Mouse (Mus musculus) liver, adult 2 months (tissue): ENCODE measurements around the gene Zdhhc24. TPM values are rescaled to one million over a fixed set of nuclear protein-coding genes. Genes with fewer than 3 reads are reported as not detected.
"Not testable (repeated sequence)": the region's sequence is repeated elsewhere in the genome, so short reads cannot be mapped to it uniquely, and the experiment has no call there.

Experiments used
- DNase-seq: peaks from one replicate; pipeline ENCODE4 v3.0.0-alpha.2; 2011; ENCODE audit warnings: low read depth, low spot score; ENCODE audit errors: extremely low read depth
- H3K27ac ChIP-seq: fragments of 200-500 bp; replicated peaks from 2 replicates; pipeline ENCODE4 v1.5.1; 2012; ENCODE audit warnings: low read depth, mild to moderate bottlenecking, control low read depth, inconsistent platforms, low read length; ENCODE audit not compliant: insufficient read depth
- H3K27me3 ChIP-seq: fragments of 200-500 bp; 2 replicates; pipeline ENCODE4 v1.6.1; 2012; ENCODE audit warnings: mild to moderate bottlenecking, moderate library complexity, low read length, inconsistent platforms; ENCODE audit not compliant: control insufficient read depth, insufficient read depth
- H3K36me3 ChIP-seq: fragments of 200-500 bp; 2 replicates; pipeline ENCODE4 v1.6.1; 2012; ENCODE audit warnings: low read length, inconsistent platforms; ENCODE audit not compliant: control insufficient read depth, insufficient read depth
- H3K4me1 ChIP-seq: fragments of 200-500 bp; 2 replicates; pipeline ENCODE4 v1.6.1; 2011; ENCODE audit warnings: low read length; ENCODE audit not compliant: control insufficient read depth, insufficient read depth
- H3K4me3 ChIP-seq: fragments of 200-500 bp; 2 replicates; pipeline ENCODE4 v1.5.1; 2011; ENCODE audit warnings: low read depth, mild to moderate bottlenecking, control low read depth, low read length, moderate library complexity; ENCODE audit not compliant: insufficient read depth
- H3K79me2 ChIP-seq: fragments of 200-500 bp; 2 replicates; pipeline ENCODE4 v1.6.1; 2012; ENCODE audit warnings: inconsistent platforms, mild to moderate bottlenecking, low read length, moderate library complexity; ENCODE audit not compliant: control insufficient read depth, insufficient read depth
- H3K9ac ChIP-seq: fragments of 200-500 bp; 2 replicates; pipeline ENCODE4 v1.6.1; 2012; ENCODE audit warnings: low read depth, mild to moderate bottlenecking, control low read depth, inconsistent platforms, low read length
- CTCF ChIP-seq: fragments of 200-500 bp; IDR thresholded peaks from 2 replicates; pipeline ENCODE4 v1.5.1; 2011; ENCODE audit warnings: low read depth, low read length, control low read depth
- POLR2A ChIP-seq: fragments of 200-500 bp; IDR thresholded peaks from 2 replicates; pipeline ENCODE4 v1.6.1; 2011; ENCODE audit warnings: low read length, control low read depth; ENCODE audit not compliant: insufficient read depth; ENCODE audit errors: extremely low read depth
- WGBS: fragments of 180-500 bp; shearing (Covaris S2); methylation state at CpG from one replicate; pipeline ENCODE4 v1.1.7; 2018; 5-methylcytosine and 5-hydroxymethylcytosine counted together
- polyA plus RNA-seq: library from polyadenylated mRNA; depleted of rRNA; stranded (reverse); fragments of >200 nt; gene quantifications from 2 replicates; pipeline ENCODE4 v1.2.3, GENCODE M21; 2012
- total RNA-seq: library from RNA; depleted of rRNA; stranded (reverse); fragments of >200 nt; gene quantifications from 2 replicates; pipeline ENCODE4 v1.2.3, GENCODE M21; 2014

Zdhhc24 gene
- total and polyA plus RNA-seq, 2 experiments, result 2.5 to 7.7 TPM

GRCm38 (mm10) chr19:4863048-4863447 is 15.4 kb upstream of the Zdhhc24 start:
- 0 out of 2 replicates have a peak, but pooled peaks cover 2% of the 10 kb centered on the region for H3K27me3 ChIP-seq
- peaks cover 5% of the 10 kb centered on the region; the same call in 1 of the 2 replicates for H3K36me3 ChIP-seq

DNA sequence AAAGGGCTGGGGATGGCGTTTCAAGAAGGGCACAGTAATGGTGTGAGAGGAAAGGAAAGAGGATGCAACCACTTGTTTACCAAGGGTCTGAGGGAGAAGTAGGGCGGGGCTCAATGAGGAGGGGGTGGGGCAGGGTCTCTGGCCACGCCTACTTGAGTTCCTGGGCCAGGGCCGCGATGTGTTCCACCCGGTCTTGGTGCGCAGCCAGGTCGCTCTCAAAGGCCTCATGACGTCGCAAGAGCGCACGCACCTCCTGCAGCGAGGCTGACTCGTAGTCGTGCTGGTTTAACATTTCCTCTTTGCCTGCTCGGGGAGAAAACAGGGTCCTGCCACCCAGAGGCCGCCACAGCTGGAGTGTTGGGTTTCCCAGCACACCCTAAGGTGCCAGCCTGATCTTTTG is 13.3 kb upstream of the Zdhhc24 start:
- Histone ChIP-seq H3K4me3 (no peak overlapping the region), H3K36me3 (0 out of 2 replicates have a peak, but pooled peaks cover 1% of the 10 kb centered on the region), H3K27me3 (0 out of 2 replicates have a peak, but pooled peaks cover 2% of the 10 kb centered on the region), H3K27ac (no peak overlapping the region), H3K4me1 (0 out of 2 replicates have a peak, but pooled peaks cover 2% of the 10 kb centered on the region), H3K79me2 (no peaks in the 10 kb centered on the region), H3K9ac (no peak overlapping the region)
- TF ChIP-seq CTCF, result no peak
- no peak for TF ChIP-seq POLR2A
- no peak for DNase-seq
- 6% methylated on average over 17 of the region's 17 CpGs for WGBS

More at GRCm38 (mm10) chr19:4863048-4863447, 15.4 kb upstream of the Zdhhc24 start:
- Histone ChIP-seq H3K4me1 (0 out of 2 replicates have a peak, but pooled peaks cover 2% of the 10 kb centered on the region), H3K27ac (no peak overlapping the region), H3K79me2 (no peaks in the 10 kb centered on the region), H3K9ac (no peak overlapping the region), H3K4me3 (no peak overlapping the region)
- no peak for DNase-seq
- 84% methylated on average over 6 of the region's 6 CpGs for WGBS
- TF ChIP-seq CTCF, result no peak

- H3K4me3 ChIP-seq, H3K27me3 ChIP-seq, DNase-seq, H3K4me1 ChIP-seq, H3K79me2 ChIP-seq, H3K27ac ChIP-seq, H3K36me3 ChIP-seq, H3K9ac ChIP-seq: not testable (repeated sequence)
- 88% methylated on average over 1 of the region's 1 CpGs for WGBS
Observed at GRCm38 (mm10) chr19:4874613-4875012, 3.9 kb upstream of the Zdhhc24 start.

DNA sequence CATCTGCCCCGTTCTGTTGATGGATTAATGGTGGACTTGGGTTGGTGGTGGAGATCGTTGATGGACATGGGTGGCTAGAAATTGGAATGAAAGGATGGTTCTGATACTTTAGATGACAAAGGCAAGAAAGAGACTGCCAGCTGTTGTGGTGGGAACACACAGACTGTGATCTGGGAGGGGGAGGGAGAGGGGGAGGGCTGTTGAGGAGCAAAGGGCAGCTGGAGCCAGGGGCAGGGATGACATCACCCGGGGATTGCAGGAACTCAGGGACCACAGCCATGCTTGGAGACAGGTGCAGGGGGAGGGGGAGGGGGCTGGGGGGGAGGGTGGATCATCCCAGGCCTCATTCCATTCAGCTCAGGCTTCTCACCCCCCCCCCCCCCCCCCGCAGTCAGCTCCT is 2.2 kb upstream of the Zdhhc24 start:
- H3K27ac ChIP-seq, result no peak overlapping the region
- no peaks in the 10 kb centered on the region for H3K36me3 ChIP-seq
- H3K4me3 ChIP-seq, result no peak overlapping the region
- peaks cover 4% of the 10 kb centered on the region for H3K79me2 ChIP-seq
- TF ChIP-seq POLR2A (no peak), CTCF (no peak)
- H3K27me3 ChIP-seq, result no peaks in the 10 kb centered on the region
- no peak for DNase-seq
- peaks cover 6% of the 10 kb centered on the region for H3K4me1 ChIP-seq
- WGBS, result 51% methylated on average over 4 of the region's 4 CpGs
- no peak overlapping the region for H3K9ac ChIP-seq

GRCm38 (mm10) chr19:4876755-4877154 is 1.7 kb upstream of the Zdhhc24 start:
- DNase-seq, result no peak
- peaks cover 6% of the 10 kb centered on the region for H3K4me1 ChIP-seq
- 76% methylated on average over 3 of the region's 3 CpGs for WGBS
- no peak for TF ChIP-seq CTCF
- no peak for TF ChIP-seq POLR2A
- no peak overlapping the region for H3K27ac ChIP-seq
- no peaks in the 10 kb centered on the region for H3K36me3 ChIP-seq
- H3K79me2 ChIP-seq, result peaks cover 4% of the 10 kb centered on the region
- H3K27me3 ChIP-seq, result no peaks in the 10 kb centered on the region
- H3K9ac ChIP-seq, result no peak overlapping the region
- no peak overlapping the region for H3K4me3 ChIP-seq

GRCm38 (mm10) chr19:4877785-4878184 is 683 bp upstream of the Zdhhc24 start, which contains the start of gene Actn3:
TSS of gene Actn3 (minus strand) at chr19:4877909.
- H3K27ac ChIP-seq, result no peak within 1 kb of the TSS
- H3K4me3 ChIP-seq, result peak within 1 kb of the TSS; percentile 99
- no peaks in the 10 kb centered on the region for H3K27me3 ChIP-seq
- DNase-seq, result no peak
- 10% methylated on average over 17 of the region's 17 CpGs for WGBS
- peak within 1 kb of the TSS; percentile 98 for H3K9ac ChIP-seq
- peaks cover 6% of the 10 kb centered on the region for H3K4me1 ChIP-seq
- no peaks in the 10 kb centered on the region for H3K36me3 ChIP-seq
- peaks cover 4% of the 10 kb centered on the region for H3K79me2 ChIP-seq
- no peak for TF ChIP-seq POLR2A
- no peak for TF ChIP-seq CTCF
